Mouse (Mus musculus) testis, adult 2 months (tissue): Measurements from ENCODE around the gene Smim14. TPM values are rescaled to one million over a fixed set of nuclear protein-coding genes. Genes with fewer than 3 reads are reported as not detected.

ENCODE experiments used
- H3K27ac ChIP-seq: fragments of 200-500 bp; 2 replicates; pipeline ENCODE4 v1.5.1; 2012; ENCODE audit warnings: low read depth, low read length; ENCODE audit not compliant: control insufficient read depth, insufficient read depth
- H3K27me3 ChIP-seq: fragments of 200-500 bp; 2 replicates; pipeline ENCODE4 v1.6.1; 2012; ENCODE audit warnings: mild to moderate bottlenecking, low read length, moderate library complexity; ENCODE audit not compliant: control insufficient read depth, insufficient read depth
- H3K36me3 ChIP-seq: fragments of 200-500 bp; 2 replicates; pipeline ENCODE4 v1.6.1; 2012; ENCODE audit warnings: mild to moderate bottlenecking, low read length; ENCODE audit not compliant: control insufficient read depth, insufficient read depth
- H3K4me1 ChIP-seq: fragments of 200-500 bp; 2 replicates; pipeline ENCODE4 v1.6.1; 2012; ENCODE audit warnings: low read length; ENCODE audit not compliant: control insufficient read depth, insufficient read depth
- H3K4me3 ChIP-seq: fragments of 200-500 bp; 2 replicates; pipeline ENCODE4 v1.5.1; 2012; ENCODE audit warnings: low read depth, mild to moderate bottlenecking, low read length, moderate library complexity, mixed read lengths; ENCODE audit not compliant: control insufficient read depth
- CTCF ChIP-seq: fragments of 200-500 bp; IDR thresholded peaks from 2 replicates; pipeline ENCODE4 v1.5.1; 2012; ENCODE audit warnings: low read depth, mild to moderate bottlenecking, inconsistent platforms, low read length, moderate library complexity; ENCODE audit not compliant: control insufficient read depth, insufficient read depth, insufficient replicate concordance
- POLR2A ChIP-seq: fragments of 200-500 bp; IDR thresholded peaks from 2 replicates; pipeline ENCODE4 v1.6.1; 2012; ENCODE audit warnings: low read depth, mild to moderate bottlenecking, inconsistent platforms, low read length, moderate library complexity; ENCODE audit not compliant: control insufficient read depth
- polyA plus RNA-seq: library from polyadenylated mRNA; depleted of rRNA; stranded (reverse); fragments of >200 nt; gene quantifications from 2 replicates; pipeline ENCODE4 v1.2.3, GENCODE M21; 2012

The Smim14 gene
- polyA plus RNA-seq, 1 experiment = 131 TPM

GRCm38 (mm10) chr5:65459454-65459853 is 77.5 kb downstream of the Smim14 start:
- H3K27ac ChIP-seq = no peak overlapping the region

GRCm38 (mm10) chr5:65457846-65458245 is 79.1 kb downstream of the Smim14 start:
- TF ChIP-seq CTCF (no peak), POLR2A (no peak)
- Histone ChIP-seq H3K36me3 (no peaks in the 10 kb centered on the region), H3K4me1 (no peaks in the 10 kb centered on the region), H3K4me3 (no peak overlapping the region), H3K27me3 (no peaks in the 10 kb centered on the region), H3K27ac (no peak overlapping the region)

More at GRCm38 (mm10) chr5:65459454-65459853, 77.5 kb downstream of the Smim14 start:
- Histone ChIP-seq H3K4me1 (no peaks in the 10 kb centered on the region), H3K4me3 (no peak overlapping the region), H3K36me3 (no peaks in the 10 kb centered on the region), H3K27me3 (no peaks in the 10 kb centered on the region)
- TF ChIP-seq CTCF = no peak
- TF ChIP-seq POLR2A = no peak

- TF ChIP-seq CTCF = no peak
- TF ChIP-seq POLR2A = no peak
Observed at GRCm38 (mm10) chr5:65457086-65457827, 79.7 kb downstream of the Smim14 start.

GRCm38 (mm10) chr5:65454771-65455170 is 82.2 kb downstream of the Smim14 start:
- H3K27me3 ChIP-seq = no peaks in the 10 kb centered on the region
- H3K36me3 ChIP-seq = no peaks in the 10 kb centered on the region; the same call in 1 of the 2 replicates
- no peaks in the 10 kb centered on the region for H3K4me1 ChIP-seq
- TF ChIP-seq CTCF = no peak
- no peak for TF ChIP-seq POLR2A
- H3K27ac ChIP-seq = no peak overlapping the region
- H3K4me3 ChIP-seq = no peak overlapping the region

More at GRCm38 (mm10) chr5:65457086-65457827, 79.7 kb downstream of the Smim14 start:
- Histone ChIP-seq H3K4me3 (no peak overlapping the region), H3K27me3 (no peaks in the 10 kb centered on the region), H3K4me1 (no peaks in the 10 kb centered on the region), H3K27ac (no peak overlapping the region), H3K36me3 (no peaks in the 10 kb centered on the region)

- TF ChIP-seq POLR2A (no peak), CTCF (no peak)
- Histone ChIP-seq H3K4me1 (no peaks in the 10 kb centered on the region), H3K27me3 (no peaks in the 10 kb centered on the region), H3K4me3 (no peak overlapping the region), H3K27ac (no peak overlapping the region), H3K36me3 (no peaks in the 10 kb centered on the region; the same call in none of the 2 replicates)
Observed at GRCm38 (mm10) chr5:65448941-65449340, 88.0 kb downstream of the Smim14 start.

- TF ChIP-seq CTCF = no peak
- no peak for TF ChIP-seq POLR2A
- no peak overlapping the region for H3K27ac ChIP-seq
- H3K36me3 ChIP-seq = no peaks in the 10 kb centered on the region; the same call in none of the 2 replicates
- no peaks in the 10 kb centered on the region for H3K4me1 ChIP-seq
- no peak overlapping the region for H3K4me3 ChIP-seq
- H3K27me3 ChIP-seq = no peaks in the 10 kb centered on the region
Observed at GRCm38 (mm10) chr5:65447826-65448225, 89.2 kb downstream of the Smim14 start.

GRCm38 (mm10) chr5:65446756-65447155 is 90.2 kb downstream of the Smim14 start:
- TF ChIP-seq CTCF (no peak), POLR2A (no peak)
- no peak overlapping the region for H3K27ac ChIP-seq
- H3K36me3 ChIP-seq = no peaks in the 10 kb centered on the region; the same call in none of the 2 replicates
- no peak overlapping the region for H3K4me3 ChIP-seq
- no peaks in the 10 kb centered on the region for H3K4me1 ChIP-seq
- no peaks in the 10 kb centered on the region for H3K27me3 ChIP-seq

- no peak overlapping the region for H3K4me3 ChIP-seq
- H3K36me3 ChIP-seq = no peaks in the 10 kb centered on the region; the same call in none of the 2 replicates
- no peaks in the 10 kb centered on the region for H3K27me3 ChIP-seq
- no peaks in the 10 kb centered on the region for H3K4me1 ChIP-seq
- TF ChIP-seq CTCF = no peak
- TF ChIP-seq POLR2A = no peak
- no peak overlapping the region for H3K27ac ChIP-seq
Observed at GRCm38 (mm10) chr5:65444981-65445380, 92.0 kb downstream of the Smim14 start.
